Mouse (Mus musculus): ENCODE data around the gene Olfr1361.

Gene Olfr1361

DNA sequence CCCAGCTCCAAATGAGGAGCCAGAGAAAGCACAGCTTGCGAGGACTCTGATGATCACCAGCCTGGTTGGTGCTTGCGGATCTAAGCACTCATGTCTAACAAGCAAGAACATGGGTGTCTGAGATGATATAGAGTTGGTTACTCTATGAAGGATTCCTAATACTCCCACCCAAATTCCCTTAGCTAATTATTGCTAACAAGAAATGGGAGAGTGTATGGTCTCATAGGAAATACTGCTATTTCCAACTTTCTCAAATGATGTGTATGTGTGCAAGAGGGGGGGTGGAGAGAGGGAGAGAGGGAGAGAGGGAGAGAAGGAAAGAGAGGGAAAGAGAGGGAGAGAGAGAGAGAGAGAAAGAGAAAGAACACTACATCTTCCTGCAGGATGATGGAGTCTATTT is at the start of gene Olfr1361:
Gene Olfr1361 (minus strand): TSS at position 101 of the 400 bp plus-strand sequence.
- DNase-seq = no peak

- no peak for DNase-seq
These were observed 48.5 kb upstream of the Olfr1361 start for GRCm38 (mm10) chr13:21711698-21712097.

- DNase-seq = peak; percentile 74
These were observed 47.8 kb upstream of the Olfr1361 start for GRCm38 (mm10) chr13:21710821-21711525.

DNA sequence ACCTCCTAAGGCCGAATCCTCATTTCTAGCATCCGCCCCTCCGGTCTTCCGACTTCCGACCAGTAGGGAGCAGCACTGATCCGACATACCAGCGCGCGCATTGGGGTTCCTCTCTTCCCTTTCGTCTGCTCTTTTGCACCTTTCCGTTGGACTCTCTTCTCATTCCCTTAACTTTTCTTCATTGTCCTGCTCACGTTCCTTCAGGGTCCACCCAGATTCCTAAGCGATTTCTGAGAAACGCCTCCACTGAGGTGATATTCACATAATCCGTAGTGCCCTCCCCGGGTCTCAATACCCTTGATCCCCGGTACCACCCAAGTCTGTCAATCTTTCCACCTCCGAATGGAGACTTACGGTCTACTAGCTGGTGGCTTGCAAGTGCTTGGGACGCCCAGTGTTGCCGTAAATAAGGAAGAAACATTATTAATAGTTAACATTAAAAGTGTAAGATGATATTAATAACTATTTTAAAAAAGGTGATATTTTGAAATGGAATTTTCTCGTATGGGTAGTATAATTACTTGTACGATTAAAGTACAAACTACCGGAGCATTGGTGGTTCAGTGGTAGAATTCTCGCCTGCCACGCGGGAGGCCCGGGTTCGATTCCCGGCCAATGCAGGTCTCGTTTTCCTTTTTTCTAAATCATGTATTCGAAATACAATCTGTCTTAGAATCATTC is 47.0 kb upstream of the Olfr1361 start:
- peak; percentile 84 for DNase-seq

DNA sequence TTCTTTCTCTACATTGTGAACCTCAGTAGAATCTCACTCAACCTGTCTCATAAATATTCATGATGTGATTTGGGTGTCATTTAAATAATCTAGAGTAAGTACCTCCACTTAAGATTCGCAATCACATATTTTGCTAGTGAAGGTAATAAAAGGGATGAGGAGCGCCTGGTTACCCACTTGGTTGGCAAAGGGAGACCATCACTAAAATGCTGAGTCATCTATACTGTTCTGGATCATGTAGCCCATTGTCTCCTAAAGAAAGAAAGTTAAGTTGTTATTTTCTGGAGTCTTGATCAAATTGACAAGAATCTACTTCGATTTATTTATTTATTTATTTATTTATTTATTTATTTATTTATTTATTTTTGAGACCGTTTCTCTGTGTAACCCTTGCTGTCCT is 43.5 kb upstream of the Olfr1361 start:
- DNase-seq = no peak

GRCm38 (mm10) chr13:21697811-21698210 is 34.6 kb upstream of the Olfr1361 start, which contains the start of gene Olfr1359:
Gene Olfr1359, plus strand, starts transcription at chr13:21698111.
- DNase-seq = no peak

DNA sequence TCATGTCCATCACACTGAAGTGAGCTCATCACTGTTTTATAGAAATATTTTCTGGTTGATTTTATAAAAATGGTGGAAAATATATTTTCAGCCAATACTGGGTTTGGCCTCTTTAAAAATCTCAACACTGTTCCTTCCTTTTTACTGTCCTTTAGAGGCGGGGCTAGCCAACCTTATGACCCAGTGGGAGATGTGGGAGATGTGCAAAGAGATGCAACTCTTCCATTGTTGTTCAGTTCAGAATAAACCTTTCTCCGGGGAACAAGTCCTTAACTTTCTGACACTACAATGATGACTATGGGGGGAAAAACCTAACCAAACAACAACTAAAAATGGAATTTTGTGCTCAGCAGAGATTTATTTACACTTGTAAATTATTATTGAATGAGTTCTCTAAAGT is 14.1 kb upstream of the Olfr1361 start, which contains the start of gene Olfr1360:
Gene Olfr1360 (minus strand): TSS at position 101 of the 400 bp plus-strand sequence.
- no peak for DNase-seq

DNA sequence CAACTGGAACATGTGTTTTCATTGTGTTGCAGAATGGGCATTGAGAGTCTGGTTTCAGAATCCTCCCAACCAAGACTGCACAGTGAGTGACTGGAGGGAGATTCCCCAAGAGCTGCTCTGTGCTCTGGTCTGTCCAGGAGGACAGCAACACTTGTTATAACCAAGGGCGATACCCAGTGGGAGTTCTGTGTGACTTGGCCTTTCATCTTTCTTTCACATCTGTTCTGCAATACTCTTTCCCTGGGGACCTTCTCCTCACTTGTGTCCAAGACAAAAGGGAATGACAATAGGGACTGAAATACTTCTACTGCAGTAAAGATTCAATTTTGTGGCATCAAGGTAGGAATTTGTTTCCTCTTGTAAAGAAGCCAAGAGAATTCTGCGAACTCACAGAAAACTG is 20.8 kb downstream of the Olfr1361 start, which contains the start of gene Olfr11:
Gene Olfr11 (minus strand): TSS at position 101 of the 400 bp plus-strand sequence.
- DNase-seq = no peak

DNA sequence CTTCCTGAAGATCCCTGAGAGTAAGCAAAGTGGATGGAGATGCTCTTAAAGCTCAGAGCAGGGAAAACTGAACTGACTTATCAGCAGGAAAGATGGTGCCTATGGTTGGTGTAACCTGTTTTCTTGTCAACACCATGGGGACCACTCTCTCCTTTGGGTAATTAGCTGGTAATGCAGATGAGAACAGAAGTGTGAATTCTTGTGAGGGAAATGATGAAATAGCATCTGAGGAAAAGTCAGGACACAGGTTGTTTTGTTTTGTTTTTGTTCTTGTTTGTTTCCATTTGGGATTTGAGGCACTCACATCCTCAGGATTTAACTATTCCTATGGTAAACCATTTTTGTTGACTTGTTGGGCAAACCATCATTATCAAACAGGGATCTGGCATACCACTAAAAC is 49.3 kb downstream of the Olfr1361 start, which contains the start of gene Olfr1362:
Gene Olfr1362 (minus strand): TSS at position 101 of the 400 bp plus-strand sequence.
- DNase-seq = no peak

Data from cerebellum, adult 11-12 months (tissue).